Mouse (Mus musculus): ENCODE results near the gene Atxn10.

- TF ChIP-seq CTCF (IDR thresholded peaks at IDR 0.05) (no peak), EP300 (IDR thresholded peaks at IDR 0.05) (no peak)
Observed at GRCm38 (mm10) chr15:85406846-85407245, 70.8 kb downstream of the Atxn10 start.
